Mouse (Mus musculus) embryonic stem cell, embryonic (primary cell): ENCODE results near the gene Gm20388.

ENCODE experiments used
- CTCF ChIA-PET, 4 experiments: fragments of 300-600 bp in 2 of 4; fragments of 350-600 bp in 2 of 4; sonication (Branson Sonifier 250); formaldehyde crosslinking; loops; one replicate each; lab custom pipeline; 2022; ENCODE audit warnings: inconsistent platforms in 2 of 4; lab: Charles Lee
- POLR2A ChIA-PET, 4 experiments: fragments of 300-600 bp in 2 of 4; fragments of 350-600 bp in 2 of 4; sonication (Branson Sonifier 250); formaldehyde crosslinking; loops; one replicate each; lab custom pipeline; 2022; ENCODE audit warnings: antibody characterized with exemption in 4 of 4, inconsistent platforms in 1 of 4; lab: Charles Lee

Gene Gm20388

DNA sequence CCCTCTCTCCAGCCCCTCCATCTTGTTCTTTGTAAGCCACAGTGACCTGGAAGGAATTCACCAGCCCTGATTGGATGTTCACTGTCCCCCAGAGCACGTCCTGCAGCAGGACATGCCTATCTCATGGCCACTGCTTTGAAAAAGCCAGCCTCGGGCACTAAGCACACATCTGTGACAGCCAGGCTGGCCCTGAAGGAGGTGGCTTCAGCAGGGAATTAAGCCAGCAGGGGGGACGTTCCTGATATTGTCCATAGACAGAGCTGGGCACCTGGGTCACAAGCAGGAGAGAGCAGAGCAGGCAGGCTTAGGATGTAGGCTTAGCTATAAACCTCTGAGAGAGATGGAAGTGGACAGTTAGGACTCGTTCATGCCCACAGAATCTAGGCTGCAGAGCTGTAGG, 471.2 kb downstream of the Gm20388 start:
- POLR2A ChIA-PET, result interaction anchor here in 3 of 4 experiments (0.5 to 4.1 kb wide), 15 partner anchors 17 to 153 kb away, joined by 3 to 29 read pairs (median 5); no protein-coding TSS in a partner anchor
- CTCF ChIA-PET, result interaction anchor here (0.5 to 2.9 kb wide), 14 partner anchors 9 to 410 kb away, joined by 3 to 15 read pairs (median 4); no protein-coding TSS in a partner anchor

DNA sequence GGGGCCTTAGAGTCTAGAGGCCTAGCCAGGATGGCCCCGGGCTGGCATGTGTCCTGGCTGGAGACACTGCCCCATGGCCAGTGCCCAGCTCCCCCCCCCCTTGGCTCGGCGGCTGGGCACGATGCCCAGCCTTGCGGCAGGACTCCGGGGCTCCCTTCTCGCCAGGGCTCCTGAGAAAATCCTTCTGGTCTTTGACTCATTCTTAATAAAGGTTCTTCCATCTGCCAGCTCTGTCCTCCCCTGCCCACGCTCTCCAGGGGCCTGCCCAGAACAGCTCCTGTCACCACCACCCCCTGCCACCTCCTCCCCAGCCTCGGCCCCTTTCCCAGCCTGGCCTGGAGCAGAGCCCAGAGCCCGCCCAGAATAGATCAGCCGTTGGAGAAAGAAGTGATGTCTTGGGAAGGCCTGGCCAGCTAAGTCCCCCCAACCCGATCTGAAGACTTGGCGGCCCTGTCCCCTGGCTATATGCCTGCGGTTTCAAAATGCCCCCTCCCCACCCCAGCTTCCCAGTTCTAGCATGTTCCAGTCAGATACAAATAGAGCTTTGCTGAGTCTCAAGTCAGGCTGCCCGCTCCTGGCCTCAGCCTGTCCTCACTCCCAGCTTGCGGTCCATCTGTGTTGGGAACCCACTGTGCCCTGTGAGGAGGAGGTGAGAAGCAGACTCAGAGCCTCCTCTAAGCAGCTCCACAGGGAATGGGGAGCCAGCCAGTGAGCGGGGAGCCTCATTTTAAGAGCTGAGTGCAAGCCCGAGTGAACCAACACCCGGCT, 472.0 kb downstream of the Gm20388 start:
- CTCF ChIA-PET, result interaction anchor here (0.5 to 2.9 kb wide), 26 partner anchors 8 to 1694 kb away, joined by 3 to 23 read pairs (median 4); no protein-coding TSS in a partner anchor

DNA sequence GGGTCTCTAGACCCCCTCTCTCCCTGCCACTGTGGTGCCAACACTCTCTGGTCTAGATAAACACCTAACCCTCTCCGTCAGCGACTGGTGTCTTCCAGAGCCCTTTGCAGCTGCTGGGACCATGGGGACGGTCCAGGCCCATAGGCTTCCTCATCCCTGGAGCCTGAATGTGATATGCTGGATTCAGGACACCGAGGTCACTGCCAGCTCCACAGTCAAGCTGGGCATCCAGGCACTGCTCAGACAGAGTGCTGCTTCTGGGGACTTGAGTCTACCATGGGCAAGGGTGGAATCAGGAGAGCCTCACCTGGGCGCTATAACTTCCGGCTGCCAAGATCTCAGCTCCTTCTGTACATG, 472.5 kb downstream of the Gm20388 start:
- ChIA-PET CTCF (interaction anchor here (0.5 to 2.9 kb wide), 31 partner anchors 13 to 1693 kb away, joined by 3 to 23 read pairs (median 4); no protein-coding TSS in a partner anchor), POLR2A (interaction anchor here in 3 of 4 experiments (0.5 to 4.1 kb wide), 51 partner anchors 8 to 261 kb away, joined by 3 to 29 read pairs (median 4); no protein-coding TSS in a partner anchor)

More for the DNA sequence above, 472.0 kb downstream of the Gm20388 start:
- POLR2A ChIA-PET, result interaction anchor here in 3 of 4 experiments (0.5 to 4.1 kb wide), 40 partner anchors 8 to 261 kb away, joined by 3 to 29 read pairs (median 4); no protein-coding TSS in a partner anchor

DNA sequence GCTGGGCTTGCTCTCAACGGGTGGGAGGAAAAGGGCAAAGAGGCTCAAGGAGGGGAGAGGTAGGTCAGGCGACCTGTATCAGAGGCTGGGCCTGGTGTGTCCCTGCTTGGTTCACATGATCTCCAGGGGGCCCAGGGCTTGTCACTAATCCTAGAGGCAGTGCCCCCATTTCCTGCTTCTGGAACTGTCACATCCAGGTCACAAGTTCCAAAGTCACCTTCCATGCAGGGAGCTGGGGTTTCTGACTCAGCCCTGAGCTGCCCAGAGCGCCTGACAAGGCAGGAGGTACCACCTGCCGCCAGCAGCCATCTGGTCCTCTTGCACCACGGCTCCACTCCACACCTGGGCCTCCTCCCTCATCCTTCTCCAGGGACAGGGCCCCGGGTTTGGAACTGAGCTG, 473.1 kb downstream of the Gm20388 start:
- CTCF ChIA-PET, result interaction anchor here in 3 of 4 experiments (0.6 to 2.9 kb wide), 31 partner anchors 9 to 1693 kb away, joined by 3 to 23 read pairs (median 5); no protein-coding TSS in a partner anchor

DNA sequence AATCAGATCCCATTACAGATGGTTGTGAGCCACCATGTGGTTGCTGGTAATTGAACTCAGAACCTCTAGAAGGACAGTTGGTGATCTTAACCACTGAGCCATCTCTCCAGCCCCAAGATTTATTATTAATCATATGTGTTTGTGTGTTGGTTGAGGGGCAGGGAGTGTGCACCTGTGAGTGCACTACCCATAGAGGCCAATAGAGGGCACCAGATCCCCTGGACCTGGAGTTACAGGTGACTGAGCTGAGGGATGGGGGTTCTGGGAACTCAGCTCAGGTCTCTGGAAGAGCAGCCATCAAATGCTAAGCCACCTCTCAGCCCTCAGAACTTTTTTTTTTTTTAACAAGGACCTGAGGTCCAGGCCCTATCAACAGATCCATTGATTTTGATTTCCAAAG, 474.1 kb downstream of the Gm20388 start:
- POLR2A ChIA-PET, result interaction anchor here in 2 of 4 experiments (0.9 to 4.1 kb wide), 8 partner anchors 8 to 234 kb away, joined by 3 to 29 read pairs (median 4); no protein-coding TSS in a partner anchor
- CTCF ChIA-PET, result interaction anchor here (0.6 to 2.6 kb wide), 22 partner anchors 8 to 214 kb away, joined by 3 to 8 read pairs (median 3); no protein-coding TSS in a partner anchor

More for the DNA sequence above, 473.1 kb downstream of the Gm20388 start:
- POLR2A ChIA-PET, result interaction anchor here in 3 of 4 experiments (0.5 to 4.1 kb wide), 47 partner anchors 9 to 825 kb away, joined by 3 to 29 read pairs (median 4); partner anchors contain the start of gene Mbtps1 (in 1 of the 3)

DNA sequence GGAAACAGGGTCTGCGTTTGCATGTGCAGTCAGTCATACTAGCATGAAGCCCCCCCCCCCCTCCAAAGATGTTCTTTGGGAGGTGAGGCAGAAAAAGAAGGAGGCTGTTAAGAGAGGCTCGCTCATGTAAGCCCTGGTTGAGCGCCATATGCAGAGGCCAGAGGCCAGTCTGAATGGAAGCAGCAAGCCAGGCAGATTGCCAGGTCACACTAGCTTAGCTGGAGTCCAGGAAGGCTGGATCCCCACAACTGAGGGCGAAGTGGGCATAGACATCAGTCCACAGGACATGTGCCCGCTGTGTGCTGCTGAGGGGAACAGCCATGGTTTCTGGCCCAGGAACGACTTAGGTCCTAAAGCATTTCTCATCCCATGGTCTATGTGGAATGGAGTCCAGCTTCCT, 477.6 kb downstream of the Gm20388 start:
- POLR2A ChIA-PET, result interaction anchor here in 3 of 4 experiments (0.6 to 1.7 kb wide), 8 partner anchors 10 to 590 kb away, joined by 3 to 5 read pairs (median 4); no protein-coding TSS in a partner anchor
- CTCF ChIA-PET, result interaction anchor here (0.5 to 1.8 kb wide), 10 partner anchors 16 to 1192 kb away, joined by 3 to 6 read pairs (median 4); no protein-coding TSS in a partner anchor

DNA sequence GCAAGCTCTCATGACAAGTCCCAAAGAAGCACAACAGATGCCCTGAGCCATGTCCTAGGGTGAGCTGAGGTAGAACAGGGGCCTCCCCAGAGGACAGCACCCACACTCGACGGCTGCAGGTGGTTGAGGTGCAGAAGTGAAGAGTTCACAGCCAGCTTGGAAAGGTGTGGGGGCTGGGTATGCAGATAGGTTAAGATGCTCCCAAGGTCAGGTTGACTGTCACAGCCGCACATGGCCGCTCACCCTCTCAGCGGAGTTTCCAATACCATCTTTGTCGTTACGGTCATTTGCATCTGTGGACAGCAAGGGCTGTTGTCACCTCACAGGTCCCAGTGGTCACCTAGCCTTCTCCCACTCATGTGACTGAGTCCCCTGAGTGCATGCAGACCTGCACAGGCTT, 480.0 kb downstream of the Gm20388 start:
- ChIA-PET POLR2A (interaction anchor here in 1 of 4 experiments (1.1 kb wide), 1 partner anchor 12 kb away, joined by 3 read pairs; no protein-coding TSS in a partner anchor), CTCF (interaction anchor here in 2 of 4 experiments (0.8 to 1.1 kb wide), 4 partner anchors 8 to 69 kb away, joined by 3 to 4 read pairs (median 4); no protein-coding TSS in a partner anchor)

DNA sequence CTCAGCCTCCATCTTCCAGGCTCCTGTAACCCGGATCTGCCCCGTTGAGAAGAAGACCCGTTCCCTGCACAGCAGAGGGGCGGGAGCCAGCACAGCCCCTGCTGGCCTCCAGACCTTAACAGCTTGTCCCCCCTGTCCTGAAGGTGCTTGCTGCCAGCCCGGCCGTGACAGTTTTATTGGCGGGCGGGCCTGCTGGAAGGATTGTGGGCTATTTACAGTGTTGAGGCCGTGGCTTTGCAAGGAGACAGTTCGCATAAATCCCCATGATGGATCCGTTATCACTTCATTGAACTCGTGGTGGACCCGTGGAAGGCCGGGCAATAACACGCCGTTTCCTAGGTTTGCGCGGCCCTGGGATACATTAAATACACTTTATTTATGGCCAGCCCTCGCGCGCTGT, 481.2 kb downstream of the Gm20388 start:
- CTCF ChIA-PET, result interaction anchor here in 2 of 4 experiments (0.8 to 1.1 kb wide), 3 partner anchors 13 to 65 kb away, joined by 3 read pairs; no protein-coding TSS in a partner anchor

DNA sequence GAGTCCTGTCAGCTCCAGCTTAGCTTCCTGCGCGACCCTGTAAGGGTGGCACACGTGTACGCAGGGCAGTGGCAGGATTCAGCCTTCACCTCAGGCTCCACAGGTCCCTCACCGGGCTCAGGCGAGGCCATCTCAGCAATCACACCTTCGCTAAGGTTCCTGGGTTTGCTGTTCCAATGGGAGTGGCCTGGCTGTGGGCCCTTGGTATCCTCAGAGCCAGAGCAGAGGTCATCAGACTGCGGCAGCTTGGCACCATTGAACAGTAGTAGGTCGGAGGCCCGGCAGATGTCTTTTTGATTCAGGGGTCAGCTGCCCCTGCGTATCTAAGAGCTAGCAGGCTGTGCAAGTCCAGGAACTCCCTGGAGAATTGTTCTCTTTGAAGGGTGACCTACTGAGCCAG, 482.4 kb downstream of the Gm20388 start:
- CTCF ChIA-PET, result interaction anchor here (0.6 to 2.6 kb wide), 8 partner anchors 9 to 92 kb away, joined by 3 to 16 read pairs (median 4); no protein-coding TSS in a partner anchor
- POLR2A ChIA-PET, result interaction anchor here (0.6 to 1.5 kb wide), 4 partner anchors 10 to 275 kb away, joined by 3 read pairs; partner anchors contain the start of genes Cox4i1 (in 1 of the 4), Emc8 (in 1 of the 4) and Gm27021 (in 1 of the 4)

More for the DNA sequence above, 481.2 kb downstream of the Gm20388 start:
- POLR2A ChIA-PET, result interaction anchor here in 3 of 4 experiments (0.6 to 1.3 kb wide), 3 partner anchors 27 to 28 kb away, joined by 3 to 4 read pairs (median 3); no protein-coding TSS in a partner anchor

DNA sequence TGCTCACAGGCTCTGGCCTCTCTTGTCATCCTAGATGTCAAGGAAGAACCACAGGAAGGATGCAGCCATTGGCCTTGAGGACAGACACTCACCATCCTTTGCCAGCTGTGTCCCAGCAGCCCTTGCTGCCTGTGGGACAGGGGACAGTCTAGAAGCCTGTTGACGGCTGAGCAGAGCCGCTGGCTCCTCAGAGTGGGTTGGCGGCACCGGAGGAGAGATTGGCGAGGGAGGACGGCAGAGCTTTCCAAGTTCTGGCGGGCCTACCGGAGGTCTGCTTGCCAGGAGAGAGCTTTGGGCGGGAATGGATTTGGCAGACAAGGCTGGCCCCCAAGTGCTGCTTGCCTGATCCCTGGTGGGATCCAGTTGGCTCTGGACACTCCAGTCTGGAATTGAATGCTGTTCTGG, 483.2 kb downstream of the Gm20388 start:
- POLR2A ChIA-PET, result interaction anchor here (0.6 to 1.5 kb wide), 5 partner anchors 10 to 274 kb away, joined by 3 to 6 read pairs (median 3); partner anchors contain the start of genes Cox4i1 (in 1 of the 4), Emc8 (in 1 of the 4) and Gm27021 (in 1 of the 4)

DNA sequence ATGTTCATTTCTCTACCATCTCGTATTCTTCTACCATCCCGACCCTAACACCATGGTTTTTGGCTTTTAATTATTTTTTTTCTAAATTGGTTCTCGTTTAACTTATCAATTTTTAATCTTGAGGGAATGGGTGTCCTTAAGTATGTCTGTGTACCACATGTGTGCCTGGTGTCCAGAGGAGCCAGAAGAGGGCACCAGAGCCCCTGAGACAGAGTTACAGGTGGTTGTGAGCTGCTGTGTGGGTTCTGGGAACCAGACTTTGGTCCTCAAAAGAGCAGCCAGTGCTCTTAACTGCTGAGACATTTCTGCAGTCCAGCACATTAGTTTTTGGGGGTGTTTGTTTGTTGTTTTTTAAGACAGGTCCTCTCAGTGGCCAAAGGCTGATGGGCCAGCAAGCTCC, 485.3 kb downstream of the Gm20388 start:
- CTCF ChIA-PET, result interaction anchor here (0.6 to 1.7 kb wide), 12 partner anchors 8 to 199 kb away, joined by 3 to 5 read pairs (median 3); no protein-coding TSS in a partner anchor

More for the DNA sequence above, 483.2 kb downstream of the Gm20388 start:
- CTCF ChIA-PET, result interaction anchor here in 3 of 4 experiments (0.5 to 2.6 kb wide), 8 partner anchors 10 to 116 kb away, joined by 3 to 16 read pairs (median 4); no protein-coding TSS in a partner anchor

DNA sequence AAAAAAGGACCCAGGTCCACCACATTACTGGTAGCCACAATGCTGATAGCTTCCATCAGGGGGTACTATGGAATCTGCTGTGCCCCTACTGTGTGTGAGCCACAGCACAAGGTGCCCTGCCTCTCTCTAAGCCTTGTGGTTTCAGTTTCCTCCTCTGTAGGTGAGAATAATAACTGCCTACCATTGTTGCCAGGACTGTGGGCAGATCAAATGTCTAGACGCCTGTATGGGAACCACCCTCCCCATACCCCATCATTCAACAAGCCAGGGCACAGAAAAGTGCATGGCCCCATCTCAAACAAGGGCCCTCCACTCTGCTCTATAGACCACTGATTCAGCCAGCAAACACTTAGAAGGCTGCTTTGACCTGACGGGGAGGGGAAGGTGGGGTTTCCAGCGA, 486.1 kb downstream of the Gm20388 start:
- ChIA-PET CTCF (interaction anchor here in 3 of 4 experiments (0.7 to 1.2 kb wide), 5 partner anchors 7 to 198 kb away, joined by 3 to 5 read pairs (median 4); no protein-coding TSS in a partner anchor), POLR2A (no interaction called here)

More for the DNA sequence above, 485.3 kb downstream of the Gm20388 start:
- POLR2A ChIA-PET, result no interaction called here

DNA sequence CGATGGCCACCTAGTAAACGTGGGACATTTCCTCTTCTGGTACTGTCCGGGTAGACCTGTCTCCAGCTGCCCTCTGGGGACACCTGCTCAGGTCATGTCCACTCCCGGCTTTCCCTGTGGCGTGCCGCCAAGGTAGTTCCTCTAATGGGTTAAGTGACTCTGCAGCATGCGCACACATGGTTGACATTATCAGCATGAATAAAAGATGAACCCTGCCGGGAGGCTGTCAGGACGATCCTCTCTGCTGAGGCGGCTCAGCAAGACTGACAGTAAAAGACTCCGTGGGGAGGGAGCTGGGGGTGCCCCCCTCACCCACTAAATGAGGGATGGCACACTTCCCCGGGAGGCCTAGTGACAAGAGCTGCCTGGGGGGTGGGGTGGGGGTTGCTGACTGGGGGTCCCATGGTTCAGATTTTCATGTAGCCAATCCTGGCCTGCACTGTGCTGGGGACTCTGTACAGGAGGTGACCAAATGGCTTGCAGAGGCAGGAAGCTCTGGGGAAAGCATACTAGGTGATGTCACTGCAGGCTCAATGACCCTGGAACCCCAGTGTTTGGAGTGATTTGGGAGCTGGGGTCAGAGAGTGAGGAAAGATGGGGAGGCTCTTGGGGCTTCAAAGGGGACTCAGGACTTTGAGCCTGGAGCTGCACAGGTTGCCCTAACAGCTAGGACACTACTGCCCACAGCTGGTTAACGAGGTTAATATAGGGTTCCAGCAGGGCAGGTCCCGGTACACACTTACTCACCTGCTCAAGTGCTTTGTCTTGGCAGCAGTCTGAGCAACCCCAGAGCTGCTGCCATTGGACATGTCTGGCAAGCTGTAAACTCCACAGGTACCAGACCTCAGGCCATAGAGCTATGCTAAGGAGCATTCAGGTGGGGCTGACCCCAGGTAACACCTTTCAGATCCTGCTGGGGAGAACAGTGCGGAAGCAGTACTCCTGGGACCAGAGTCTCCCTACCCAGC, 487.1 kb downstream of the Gm20388 start:
- ChIA-PET CTCF (interaction anchor here (0.5 to 2.8 kb wide), 13 partner anchors 10 to 1004 kb away, joined by 3 to 15 read pairs (median 4); no protein-coding TSS in a partner anchor), POLR2A (interaction anchor here in 2 of 4 experiments (0.5 to 1.1 kb wide), 5 partner anchors 9 to 90 kb away, joined by 3 to 8 read pairs (median 3); no protein-coding TSS in a partner anchor)

DNA sequence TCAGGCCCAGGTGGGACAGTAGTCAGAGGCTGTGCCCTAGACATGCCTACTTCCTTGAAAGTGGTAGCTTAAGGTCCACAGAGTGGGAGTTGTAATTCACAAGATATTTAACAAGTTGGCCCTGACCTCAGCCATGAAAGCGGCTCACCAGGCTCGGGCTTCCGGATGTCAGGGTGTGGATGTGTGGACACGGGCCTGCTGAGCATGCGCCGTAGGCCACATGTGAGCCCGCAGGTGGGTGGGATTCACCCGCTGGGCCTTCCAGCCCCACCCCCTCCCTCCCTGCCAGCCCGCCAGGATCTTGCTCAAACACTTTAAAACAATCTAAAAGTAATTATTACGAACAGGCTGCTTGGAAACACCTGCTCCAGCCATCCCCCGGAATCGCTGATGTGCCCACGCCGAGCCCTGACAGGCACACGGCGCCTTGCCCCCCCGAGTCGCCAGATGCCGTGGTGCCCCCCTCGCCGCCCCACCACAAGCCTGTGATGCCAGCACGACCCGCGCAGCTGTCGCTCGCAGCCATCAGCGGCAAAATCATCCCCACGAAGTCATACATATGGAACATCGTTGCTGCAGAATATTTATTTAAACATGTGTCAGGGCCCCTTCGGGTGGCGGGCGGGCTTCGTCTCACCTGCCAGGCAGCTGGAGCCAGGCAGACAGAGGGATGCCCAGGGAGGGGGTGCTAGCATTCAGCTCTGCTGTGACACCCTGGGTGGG, 488.7 kb downstream of the Gm20388 start:
- ChIA-PET POLR2A (interaction anchor here in 1 of 4 experiments (0.9 to 1.4 kb wide), 2 partner anchors 9 to 11 kb away, joined by 3 read pairs; no protein-coding TSS in a partner anchor), CTCF (interaction anchor here in 2 of 4 experiments (0.6 to 2.8 kb wide), 4 partner anchors 9 to 136 kb away, joined by 3 to 8 read pairs (median 3); no protein-coding TSS in a partner anchor)

DNA sequence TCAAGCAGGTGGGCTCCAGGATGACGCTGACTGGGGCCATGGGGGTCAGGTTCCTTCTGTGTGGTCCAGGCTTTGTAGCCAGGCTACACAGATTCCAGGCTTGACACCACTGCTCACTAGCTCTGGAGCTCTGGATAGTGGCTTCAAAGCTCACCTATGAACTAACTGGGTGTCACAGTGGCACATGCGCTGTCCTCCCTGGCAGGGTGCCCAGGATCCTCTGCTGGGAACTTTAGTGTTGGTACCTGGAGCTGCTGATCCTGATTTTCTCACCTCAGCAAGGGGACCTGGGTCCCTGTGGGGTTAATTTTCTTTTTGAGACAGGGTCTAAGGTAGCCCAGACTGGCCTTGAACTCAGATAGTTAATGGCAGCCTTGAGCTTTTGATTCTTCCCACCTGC, 490.6 kb downstream of the Gm20388 start:
- POLR2A ChIA-PET, result interaction anchor here in 1 of 4 experiments (0.7 kb wide), 1 partner anchor 101 kb away, joined by 3 read pairs; no protein-coding TSS in a partner anchor
- CTCF ChIA-PET, result interaction anchor here in 2 of 4 experiments (0.5 to 1.1 kb wide), 2 partner anchors 82 to 134 kb away, joined by 4 to 5 read pairs; no protein-coding TSS in a partner anchor
